In genomic region chr19:23135349-23136201, GRCm38 (mm10) we compare ENCODE assay signal across 7 mouse cellular contexts. TPM values are rescaled to one million over a fixed set of nuclear protein-coding genes. Genes with fewer than 3 reads are reported as not detected.
DNase-seq lines count a peak whose midpoint lies in the region; ATAC-seq lines count a peak whose summit lies in the region.

No protein-coding gene starts in this region.

- peak overlapping the region; percentile 47 for H3K9ac ChIP-seq in embryonic facial prominence, embryonic 11.5 days (replicated peaks; ENCODE audit: low read length)
- peak overlapping the region; percentile 47 for H3K9ac ChIP-seq in limb, embryonic 11.5 days (ENCODE audit: low read length)
- H3K9ac ChIP-seq in midbrain, embryonic 12.5 days (replicated peaks), result peak overlapping the region; percentile 53

- peaks cover 23% of the 10 kb centered on the region for H3K27me3 ChIP-seq in embryonic facial prominence, embryonic 11.5 days (ENCODE audit: control insufficient read depth, insufficient read depth, low read length)
- H3K27me3 ChIP-seq in limb, embryonic 11.5 days (ENCODE audit: control insufficient read depth, insufficient read depth, low read length), result peaks cover 19% of the 10 kb centered on the region
- H3K27me3 ChIP-seq in midbrain, embryonic 12.5 days, result peaks cover 69% of the 10 kb centered on the region

- H3K9me3 ChIP-seq in embryonic facial prominence, embryonic 11.5 days (replicated peaks; ENCODE audit: control insufficient read depth, low read length), result no peaks in the 10 kb centered on the region
- no peaks in the 10 kb centered on the region for H3K9me3 ChIP-seq in limb, embryonic 11.5 days (ENCODE audit: control insufficient read depth, low read length)
- no peaks in the 10 kb centered on the region for H3K9me3 ChIP-seq in midbrain, embryonic 12.5 days

- peak; percentile 92 for DNase-seq in adrenal gland, postnatal 14 days
- peak; percentile 84 for DNase-seq in embryonic facial prominence, embryonic 11.5 days (ENCODE audit: low spot score)
- peak; percentile 100 for DNase-seq in heart, adult 11 months
- DNase-seq in kidney, adult 11 months, result peak; percentile 99
- peak; percentile 82 for DNase-seq in limb, embryonic 11.5 days (ENCODE audit: low spot score)
- DNase-seq in skeletal muscle tissue, adult 2 months (ENCODE audit: low read depth, low spot score), result peak; percentile 99

- no peaks in the 10 kb centered on the region for H3K36me3 ChIP-seq in embryonic facial prominence, embryonic 11.5 days (replicated peaks; ENCODE audit: control insufficient read depth, insufficient read depth, low read depth, low read length)
- no peaks in the 10 kb centered on the region for H3K36me3 ChIP-seq in limb, embryonic 11.5 days (ENCODE audit: control insufficient read depth, insufficient read depth, low read length)
- H3K36me3 ChIP-seq in midbrain, embryonic 12.5 days, result no peaks in the 10 kb centered on the region

- peak overlapping the region; percentile 69 for H3K4me2 ChIP-seq in embryonic facial prominence, embryonic 11.5 days (ENCODE audit: low read depth, low read length)
- peak overlapping the region; percentile 76 for H3K4me2 ChIP-seq in limb, embryonic 11.5 days (ENCODE audit: low read depth, severe bottlenecking)
- peak overlapping the region; percentile 82 for H3K4me2 ChIP-seq in midbrain, embryonic 12.5 days (replicated peaks)

- under 1% methylated on average over 55 of the region's 55 CpGs for WGBS in embryonic facial prominence, embryonic 11.5 days
- 1% methylated on average over 55 of the region's 55 CpGs for WGBS in limb, embryonic 11.5 days
- WGBS in midbrain, embryonic 12.5 days, result 2% methylated on average over 55 of the region's 55 CpGs

- no peak overlapping the region for H3K27ac ChIP-seq in embryonic facial prominence, embryonic 11.5 days (replicated peaks; ENCODE audit: low read depth, low read length)
- H3K27ac ChIP-seq in limb, embryonic 11.5 days (replicated peaks; ENCODE audit: low read depth, low read length), result no peak overlapping the region
- H3K27ac ChIP-seq in midbrain, embryonic 12.5 days (replicated peaks), result no peak overlapping the region

- peak overlapping the region; percentile 39 for H3K4me3 ChIP-seq in embryonic facial prominence, embryonic 11.5 days (ENCODE audit: low read depth, low read length)
- peak overlapping the region; percentile 31 for H3K4me3 ChIP-seq in limb, embryonic 11.5 days (ENCODE audit: low read depth, low read length)
- H3K4me3 ChIP-seq in midbrain, embryonic 12.5 days, result peak overlapping the region; percentile 43

- peaks cover 5% of the 10 kb centered on the region for H3K4me1 ChIP-seq in embryonic facial prominence, embryonic 11.5 days (ENCODE audit: control insufficient read depth, insufficient read depth, low read length)
- H3K4me1 ChIP-seq in limb, embryonic 11.5 days (ENCODE audit: control insufficient read depth, insufficient read depth, low read length), result peaks cover 24% of the 10 kb centered on the region
- peaks cover 38% of the 10 kb centered on the region for H3K4me1 ChIP-seq in midbrain, embryonic 12.5 days

- peak; percentile 42 for ATAC-seq in embryonic facial prominence, embryonic 11.5 days (replicated peaks; ENCODE audit: insufficient number of reproducible peaks, low FRiP score, low TSS enrichment, low read depth)
- peak; percentile 37; the same call in 1 of the 2 replicates for ATAC-seq in limb, embryonic 11.5 days (ENCODE audit: insufficient number of reproducible peaks, low FRiP score, low TSS enrichment, low read depth)
- peak; percentile 70 for ATAC-seq in midbrain, embryonic 12.5 days (ENCODE audit: low FRiP score, low read depth)

RNA-seq across cellular contexts. Expression of gene Klf9, which starts 5.5 kb away (rescaled TPM):
- 104 and 116 TPM in 2 replicates for total RNA-seq in adrenal gland, postnatal 14 days (2021)
- polyA plus RNA-seq in embryonic facial prominence, embryonic 11.5 days (2014; fragmentation: Nextera tagmentation; extraction: Ambion mirVana), result 0.81 and 1.0 TPM in 2 replicates
- 1.2 and 1.6 TPM in 2 replicates for polyA plus RNA-seq in limb, embryonic 11.5 days (2014; fragmentation: Nextera tagmentation; extraction: Ambion mirVana)
- 0.80 and 1.1 TPM in 2 replicates for polyA plus RNA-seq in midbrain, embryonic 12.5 days (2016; fragmentation: Nextera tagmentation; extraction: Ambion mirVana)
